Mouse (Mus musculus): ENCODE data around the gene Ehf. TPM values are rescaled to one million over a fixed set of nuclear protein-coding genes. Genes with fewer than 3 reads are reported as not detected.

The Ehf gene
- polyA plus RNA-seq, 1 experiment = not detected

DNA sequence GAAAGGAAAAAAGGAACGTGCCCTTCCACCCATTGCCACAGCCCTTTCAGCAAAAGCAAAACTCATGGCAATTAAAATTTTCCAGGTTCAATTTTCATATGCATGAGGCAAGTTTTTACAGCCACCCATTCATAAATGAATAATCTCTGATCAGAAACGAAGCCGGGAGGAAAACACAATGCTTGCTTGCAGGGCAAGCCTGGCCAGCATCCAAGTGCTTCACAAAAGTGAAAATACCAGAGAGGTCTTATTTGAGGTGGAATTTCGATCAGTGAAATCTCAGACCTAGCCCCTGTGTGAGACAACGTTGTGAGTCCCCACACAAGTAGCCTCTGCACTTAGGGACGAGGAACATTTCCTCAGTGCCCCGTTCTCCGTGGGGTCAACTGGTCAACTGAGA lies 19.3 kb downstream of the Ehf start:
- Histone ChIP-seq H3K27ac (ENCODE audit: insufficient read depth, low read depth, low read length) (no peak overlapping the region), H3K4me1 (ENCODE audit: control insufficient read depth, insufficient read depth, low read length) (no peaks in the 10 kb centered on the region), H3K4me3 (ENCODE audit: insufficient read depth, low read length) (no peak overlapping the region)
- no peak for TF ChIP-seq POLR2A (IDR thresholded peaks at IDR 0.05; ENCODE audit: borderline replicate concordance, low read depth, low read length)
- no peak for TF ChIP-seq CTCF (IDR thresholded peaks at IDR 0.05; ENCODE audit: low read depth, low read length)

DNA sequence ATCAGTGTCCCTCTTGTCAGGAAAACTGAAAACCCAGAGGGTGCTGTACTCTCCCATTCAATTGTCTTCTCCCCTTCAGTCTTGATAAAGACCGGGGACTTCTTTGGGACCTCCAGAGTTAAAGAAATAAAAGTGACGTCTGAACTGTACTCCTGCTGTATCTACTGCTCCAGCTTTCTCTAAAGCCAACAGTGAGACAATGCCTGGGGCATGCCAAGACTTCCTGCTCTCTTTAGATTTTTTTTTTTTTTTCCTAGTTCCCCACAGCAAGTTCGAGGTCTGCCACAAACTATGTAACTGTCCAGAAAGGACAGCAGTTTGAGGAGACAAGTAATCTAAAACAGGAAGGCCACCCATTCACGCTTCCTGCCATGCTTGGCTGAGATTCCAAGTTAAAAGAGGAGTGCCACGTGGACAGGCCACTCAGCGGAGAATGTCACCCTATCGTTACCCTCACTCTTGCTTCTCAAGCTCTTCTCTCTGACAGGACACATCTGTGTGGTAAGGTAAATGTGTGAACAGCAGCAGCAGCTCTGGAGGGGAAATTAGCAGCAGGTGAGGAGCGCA lies 20.8 kb downstream of the Ehf start:
- Histone ChIP-seq H3K4me1 (ENCODE audit: control insufficient read depth, insufficient read depth, low read length) (no peaks in the 10 kb centered on the region), H3K4me3 (ENCODE audit: insufficient read depth, low read length) (no peak overlapping the region), H3K27ac (ENCODE audit: insufficient read depth, low read depth, low read length) (no peak overlapping the region)
- TF ChIP-seq POLR2A (IDR thresholded peaks at IDR 0.05; ENCODE audit: borderline replicate concordance, low read depth, low read length) (no peak), CTCF (IDR thresholded peaks at IDR 0.05; ENCODE audit: low read depth, low read length) (no peak)

DNA sequence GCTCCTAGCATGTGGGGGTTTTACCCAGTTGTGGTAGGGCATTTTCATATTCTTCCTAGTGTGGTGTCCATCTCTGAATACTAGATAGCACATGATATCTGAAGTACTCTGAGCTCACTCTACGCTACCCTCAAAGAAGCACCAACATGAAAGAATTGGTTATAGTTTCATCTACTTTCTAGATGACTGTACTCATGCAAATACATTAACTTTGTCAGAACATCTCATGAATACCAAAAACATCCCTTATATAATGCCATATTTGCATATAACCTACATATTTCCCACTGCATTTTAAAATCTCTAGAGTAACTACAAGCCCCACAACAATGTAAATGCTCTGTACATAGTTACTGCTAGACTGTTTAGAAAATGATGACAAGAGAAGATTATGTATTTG lies 23.2 kb downstream of the Ehf start:
- TF ChIP-seq CTCF (IDR thresholded peaks at IDR 0.05; ENCODE audit: low read depth, low read length) (no peak), POLR2A (IDR thresholded peaks at IDR 0.05; ENCODE audit: borderline replicate concordance, low read depth, low read length) (no peak)
- Histone ChIP-seq H3K27ac (ENCODE audit: insufficient read depth, low read depth, low read length) (no peak overlapping the region), H3K4me3 (ENCODE audit: insufficient read depth, low read length) (no peak overlapping the region), H3K4me1 (ENCODE audit: control insufficient read depth, insufficient read depth, low read length) (no peaks in the 10 kb centered on the region)

DNA sequence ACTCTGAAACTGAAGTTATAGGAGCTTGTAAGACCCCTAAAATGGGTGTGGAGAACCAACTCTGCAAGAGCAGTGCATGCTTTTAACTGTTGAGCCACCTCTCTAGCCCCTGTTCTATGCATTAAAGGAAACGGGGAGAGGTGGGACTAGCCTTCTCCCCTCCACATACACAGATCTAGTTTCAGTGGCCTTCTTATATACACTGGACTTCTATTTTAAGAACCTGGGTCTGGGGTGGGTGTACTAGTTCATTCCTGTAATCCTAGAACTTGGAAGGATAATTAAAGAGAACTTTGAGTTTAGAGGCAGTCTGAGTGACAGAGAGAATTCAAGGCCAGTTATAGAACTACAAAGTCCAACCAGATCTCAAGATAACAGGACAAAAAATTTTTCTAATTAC lies 24.6 kb downstream of the Ehf start:
- no peak overlapping the region for H3K27ac ChIP-seq (ENCODE audit: insufficient read depth, low read depth, low read length)
- H3K4me3 ChIP-seq (ENCODE audit: insufficient read depth, low read length) = no peak overlapping the region
- no peak for TF ChIP-seq CTCF (IDR thresholded peaks at IDR 0.05; ENCODE audit: low read depth, low read length)
- TF ChIP-seq POLR2A (IDR thresholded peaks at IDR 0.05; ENCODE audit: borderline replicate concordance, low read depth, low read length) = no peak
- H3K4me1 ChIP-seq (ENCODE audit: control insufficient read depth, insufficient read depth, low read length) = no peaks in the 10 kb centered on the region

DNA sequence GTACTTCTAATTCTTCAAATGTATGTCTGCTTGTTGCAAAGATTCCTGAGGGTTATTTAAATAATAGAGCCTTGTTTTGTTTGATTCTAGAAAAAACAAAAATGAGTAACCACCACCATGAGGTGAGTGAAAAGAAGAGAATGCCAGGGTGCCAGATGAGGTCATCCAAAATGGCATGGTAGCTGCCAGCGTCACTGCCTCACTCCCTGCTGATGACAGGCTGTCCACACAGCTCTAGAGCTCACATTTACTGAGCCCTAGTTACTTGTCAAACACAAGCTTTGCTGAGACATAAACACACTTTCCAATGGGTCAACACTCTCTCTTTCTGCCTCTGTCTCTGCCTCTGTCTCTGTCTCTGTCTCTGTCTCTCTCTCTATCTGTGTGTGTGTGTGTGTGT lies 25.3 kb downstream of the Ehf start:
- Histone ChIP-seq H3K4me1 (ENCODE audit: control insufficient read depth, insufficient read depth, low read length) (no peaks in the 10 kb centered on the region), H3K4me3 (ENCODE audit: insufficient read depth, low read length) (no peak overlapping the region), H3K27ac (ENCODE audit: insufficient read depth, low read depth, low read length) (no peak overlapping the region)
- TF ChIP-seq CTCF (IDR thresholded peaks at IDR 0.05; ENCODE audit: low read depth, low read length) (no peak), POLR2A (IDR thresholded peaks at IDR 0.05; ENCODE audit: borderline replicate concordance, low read depth, low read length) (no peak)

DNA sequence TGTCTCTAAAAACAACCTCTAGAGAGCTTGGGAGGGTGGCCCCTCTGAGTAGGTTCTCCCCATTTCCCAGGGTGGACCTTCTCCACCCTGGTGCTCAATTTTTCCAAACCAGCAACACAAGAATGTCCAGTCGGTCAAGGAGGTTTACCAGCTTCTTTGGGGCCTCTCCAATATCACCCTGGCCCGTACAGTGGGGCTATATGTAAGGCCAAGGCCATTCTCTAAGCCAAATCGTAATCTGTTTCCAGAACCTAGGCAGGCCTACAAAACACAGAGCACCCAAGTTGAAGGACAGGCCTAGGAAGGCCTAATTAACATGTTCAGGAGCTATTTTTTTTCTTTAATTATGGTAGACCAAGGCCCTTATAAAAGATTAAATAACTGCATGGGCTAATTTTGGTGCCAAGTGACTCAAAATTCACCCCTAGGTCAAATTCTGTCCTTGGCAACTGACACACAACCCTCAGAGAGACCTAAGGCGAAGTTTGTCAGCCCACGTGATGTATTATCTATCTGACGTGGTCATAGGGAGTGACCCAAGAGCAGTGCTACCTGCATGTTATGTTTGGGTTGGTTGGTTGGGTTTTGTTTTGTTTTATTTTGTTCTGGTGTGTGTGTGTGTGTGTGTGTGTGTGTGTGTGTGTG lies 27.6 kb downstream of the Ehf start:
- no peak overlapping the region for H3K27ac ChIP-seq (ENCODE audit: insufficient read depth, low read depth, low read length)
- no peak for TF ChIP-seq CTCF (IDR thresholded peaks at IDR 0.05; ENCODE audit: low read depth, low read length)
- no peak for TF ChIP-seq POLR2A (IDR thresholded peaks at IDR 0.05; ENCODE audit: borderline replicate concordance, low read depth, low read length)
- H3K4me1 ChIP-seq (ENCODE audit: control insufficient read depth, insufficient read depth, low read length) = no peaks in the 10 kb centered on the region
- H3K4me3 ChIP-seq (ENCODE audit: insufficient read depth, low read length) = no peak overlapping the region

DNA sequence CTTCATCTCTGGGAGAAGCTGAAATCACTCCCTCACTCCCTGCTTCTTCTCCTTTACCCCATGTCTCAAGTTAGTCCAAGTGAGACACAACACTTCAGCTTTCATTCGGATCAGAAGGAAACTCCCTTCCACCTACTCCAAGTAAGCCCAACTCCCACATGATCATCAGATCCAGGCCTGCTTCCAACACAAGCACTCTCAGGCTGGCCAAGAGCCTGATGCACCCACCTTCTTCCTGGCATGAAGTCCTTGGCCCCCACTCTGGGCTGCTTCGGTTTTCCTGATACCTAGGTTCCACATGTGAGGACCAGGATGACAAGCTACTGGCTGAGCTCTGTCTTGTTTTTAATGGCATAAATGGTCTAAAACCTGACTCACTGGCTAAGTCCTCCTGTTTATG lies 28.3 kb downstream of the Ehf start:
- TF ChIP-seq CTCF (IDR thresholded peaks at IDR 0.05; ENCODE audit: low read depth, low read length) (no peak), POLR2A (IDR thresholded peaks at IDR 0.05; ENCODE audit: borderline replicate concordance, low read depth, low read length) (no peak)
- H3K4me3 ChIP-seq (ENCODE audit: insufficient read depth, low read length) = no peak overlapping the region
- H3K27ac ChIP-seq (ENCODE audit: insufficient read depth, low read depth, low read length) = no peak overlapping the region
- H3K4me1 ChIP-seq (ENCODE audit: control insufficient read depth, insufficient read depth, low read length) = no peaks in the 10 kb centered on the region

DNA sequence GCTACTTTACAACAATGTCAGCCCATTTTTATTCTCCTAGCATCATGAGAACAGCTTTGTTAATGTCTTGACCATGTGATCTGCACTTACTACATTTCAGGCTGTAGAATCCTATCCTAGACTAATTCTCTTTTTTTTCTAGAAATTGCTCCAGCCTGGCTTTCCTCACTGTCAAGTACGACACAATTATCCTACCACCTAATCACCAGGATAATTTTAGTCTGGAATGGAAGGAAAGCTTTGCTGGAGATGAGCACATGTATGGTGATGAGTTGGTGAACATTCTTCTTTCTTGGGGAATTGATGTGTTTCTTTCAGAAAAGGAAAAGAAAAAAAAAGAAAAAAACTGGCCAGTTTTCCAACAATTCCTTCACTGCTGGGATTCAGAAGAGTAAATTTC lies 28.8 kb downstream of the Ehf start:
- Histone ChIP-seq H3K27ac (ENCODE audit: insufficient read depth, low read depth, low read length) (no peak overlapping the region), H3K4me1 (ENCODE audit: control insufficient read depth, insufficient read depth, low read length) (no peaks in the 10 kb centered on the region), H3K4me3 (ENCODE audit: insufficient read depth, low read length) (no peak overlapping the region)
- TF ChIP-seq POLR2A (IDR thresholded peaks at IDR 0.05; ENCODE audit: borderline replicate concordance, low read depth, low read length) = no peak
- TF ChIP-seq CTCF (IDR thresholded peaks at IDR 0.05; ENCODE audit: low read depth, low read length) = no peak

DNA sequence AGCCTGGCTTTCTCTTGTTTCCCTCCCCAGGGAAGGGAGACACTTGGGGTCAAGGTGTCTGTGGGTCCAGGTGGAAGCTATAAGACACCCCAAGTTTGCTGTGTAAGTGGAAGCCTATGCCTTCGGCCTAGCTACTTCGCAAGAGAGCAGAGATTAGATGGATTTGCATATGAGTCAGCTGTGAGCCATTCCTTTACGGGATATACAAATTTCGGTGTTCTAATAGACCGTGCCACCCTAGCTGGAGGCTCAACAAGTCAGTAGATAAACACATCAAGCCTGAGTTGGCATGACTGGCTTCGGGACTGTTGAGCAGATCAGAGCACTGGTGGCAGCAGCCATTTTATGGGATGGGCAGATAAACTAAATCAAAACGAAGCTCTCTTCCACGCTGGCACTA lies 31.6 kb downstream of the Ehf start:
- Histone ChIP-seq H3K4me3 (ENCODE audit: insufficient read depth, low read length) (no peak overlapping the region), H3K27ac (ENCODE audit: insufficient read depth, low read depth, low read length) (no peak overlapping the region), H3K4me1 (ENCODE audit: control insufficient read depth, insufficient read depth, low read length) (no peaks in the 10 kb centered on the region)
- no peak for TF ChIP-seq CTCF (IDR thresholded peaks at IDR 0.05; ENCODE audit: low read depth, low read length)
- no peak for TF ChIP-seq POLR2A (IDR thresholded peaks at IDR 0.05; ENCODE audit: borderline replicate concordance, low read depth, low read length)

DNA sequence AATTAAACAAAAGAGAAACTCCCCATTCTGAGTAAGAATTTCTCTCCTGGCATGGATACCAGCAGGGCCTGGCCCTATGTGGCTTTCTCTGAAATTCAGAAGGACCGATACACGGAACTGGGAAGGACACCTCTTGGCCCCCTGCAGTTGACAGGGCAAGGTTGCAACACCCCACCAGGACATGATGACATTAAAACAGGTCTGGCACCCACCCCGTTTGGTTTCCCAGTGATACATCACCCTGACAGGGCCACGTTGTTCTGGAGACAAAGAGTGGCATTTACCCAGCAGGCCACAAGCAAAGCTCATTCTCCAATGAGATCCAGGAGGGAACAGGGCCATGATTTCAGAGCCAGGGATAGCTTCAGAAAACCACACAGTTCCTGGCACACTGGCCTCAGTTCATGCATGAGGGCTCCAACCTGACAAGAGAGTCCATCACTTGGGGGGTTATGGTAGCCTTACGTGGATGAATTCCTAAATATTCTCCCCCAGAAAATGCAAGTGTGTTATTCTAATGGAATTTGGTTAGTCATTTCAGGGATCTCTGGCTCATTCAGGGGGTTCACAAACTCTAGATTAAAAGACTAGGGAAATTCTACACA lies 32.4 kb downstream of the Ehf start:
- H3K27ac ChIP-seq (ENCODE audit: insufficient read depth, low read depth, low read length) = no peak overlapping the region
- no peaks in the 10 kb centered on the region for H3K4me1 ChIP-seq (ENCODE audit: control insufficient read depth, insufficient read depth, low read length)
- TF ChIP-seq POLR2A (IDR thresholded peaks at IDR 0.05; ENCODE audit: borderline replicate concordance, low read depth, low read length) (no peak), CTCF (IDR thresholded peaks at IDR 0.05; ENCODE audit: low read depth, low read length) (no peak)
- H3K4me3 ChIP-seq (ENCODE audit: insufficient read depth, low read length) = no peak overlapping the region
